Mouse (Mus musculus) brain, embryonic 14.5 days (tissue): Measurements from ENCODE around the gene S100a3.

ENCODE experiments used
- CTCF ChIP-seq: fragments of 200-500 bp; IDR thresholded peaks from 2 replicates; pipeline ENCODE4 v1.5.1; 2012; ENCODE audit warnings: inconsistent platforms, mild to moderate bottlenecking, moderate library complexity, borderline replicate concordance; ENCODE audit not compliant: insufficient read depth, insufficient read length; ENCODE audit errors: extremely low read depth
- POLR2A ChIP-seq: fragments of 200-500 bp; IDR thresholded peaks from 2 replicates; pipeline ENCODE4 v1.6.1; 2012; ENCODE audit warnings: mild to moderate bottlenecking, inconsistent platforms, borderline replicate concordance; ENCODE audit not compliant: poor library complexity, insufficient read depth, insufficient read length, severe bottlenecking; ENCODE audit errors: extremely low read depth

DNA sequence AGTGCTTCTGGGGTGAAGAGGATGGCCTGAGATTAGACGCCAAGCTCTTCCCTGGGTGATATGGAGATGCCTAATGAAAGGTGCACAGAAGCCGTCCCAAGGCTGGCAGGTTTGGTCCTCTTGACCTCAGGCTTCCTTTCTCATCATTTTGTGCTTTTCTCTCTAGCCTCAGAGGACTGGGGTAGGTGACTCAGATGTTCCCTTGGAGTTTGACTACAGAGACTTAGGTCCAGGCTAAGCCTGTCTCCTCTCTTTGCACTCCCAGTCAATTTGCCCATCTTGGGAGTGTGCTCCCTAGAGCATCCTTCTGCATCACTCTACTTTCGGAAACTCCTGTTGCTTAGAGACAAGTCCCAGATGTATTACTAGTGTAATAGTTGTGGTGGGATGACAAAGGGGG, 47.0 kb downstream of the S100a3 start:
- TF ChIP-seq CTCF (no peak), POLR2A (no peak)
